Mouse (Mus musculus) forebrain, embryonic 12.5 days (tissue): ENCODE results near the gene Slc7a8. TPM values are rescaled to one million over a fixed set of nuclear protein-coding genes. Genes with fewer than 3 reads are reported as not detected.

Experiments
- ATAC-seq: fragments of 200-750 bp; cut with Nextera tagmentation; 2 replicates; pipeline ENCODE4 v1.8.0; 2017; ENCODE audit warnings: moderate TSS enrichment; ENCODE audit not compliant: low FRiP score
- H3K27ac ChIP-seq: fragments of 300-500 bp; sonication (generic); 2 replicates; pipeline ENCODE4 v1.5.1; 2016; ENCODE audit warnings: mild to moderate bottlenecking
- H3K27me3 ChIP-seq: fragments of 300-500 bp; sonication (generic); 2 replicates; pipeline ENCODE4 v1.6.1; 2016; ENCODE audit warnings: mild to moderate bottlenecking
- H3K36me3 ChIP-seq: fragments of 300-500 bp; sonication (generic); replicated peaks from 2 replicates; pipeline ENCODE4 v1.6.1; 2016; ENCODE audit warnings: mild to moderate bottlenecking
- H3K4me1 ChIP-seq: fragments of 300-500 bp; sonication (generic); 2 replicates; pipeline ENCODE4 v1.6.1; 2016
- H3K4me2 ChIP-seq: fragments of 300-500 bp; sonication (generic); 2 replicates; pipeline ENCODE4 v1.6.1; 2016; ENCODE audit warnings: mild to moderate bottlenecking, moderate library complexity
- H3K4me3 ChIP-seq: fragments of 300-500 bp; sonication (generic); replicated peaks from 2 replicates; pipeline ENCODE4 v1.5.1; 2016; ENCODE audit warnings: mild to moderate bottlenecking
- H3K9ac ChIP-seq: fragments of 300-500 bp; sonication (generic); 2 replicates; pipeline ENCODE4 v1.6.1; 2016; ENCODE audit warnings: mild to moderate bottlenecking
- H3K9me3 ChIP-seq: fragments of 300-500 bp; sonication (generic); 2 replicates; pipeline ENCODE4 v1.6.1; 2016
- WGBS: fragments of 180-500 bp; shearing (Covaris S2); methylation state at CpG from one replicate; pipeline ENCODE4 v1.1.7; 2016; 5-methylcytosine and 5-hydroxymethylcytosine counted together
- polyA plus RNA-seq: library from polyadenylated mRNA; unstranded; fragments of >200 nt; fragmentation: Nextera tagmentation; extraction: Ambion mirVana; gene quantifications from 2 replicates; pipeline ENCODE4 v1.2.1, GENCODE M21; 2016

Slc7a8 gene
- polyA plus RNA-seq, 1 experiment from 2014 or later = 2.7 TPM

DNA sequence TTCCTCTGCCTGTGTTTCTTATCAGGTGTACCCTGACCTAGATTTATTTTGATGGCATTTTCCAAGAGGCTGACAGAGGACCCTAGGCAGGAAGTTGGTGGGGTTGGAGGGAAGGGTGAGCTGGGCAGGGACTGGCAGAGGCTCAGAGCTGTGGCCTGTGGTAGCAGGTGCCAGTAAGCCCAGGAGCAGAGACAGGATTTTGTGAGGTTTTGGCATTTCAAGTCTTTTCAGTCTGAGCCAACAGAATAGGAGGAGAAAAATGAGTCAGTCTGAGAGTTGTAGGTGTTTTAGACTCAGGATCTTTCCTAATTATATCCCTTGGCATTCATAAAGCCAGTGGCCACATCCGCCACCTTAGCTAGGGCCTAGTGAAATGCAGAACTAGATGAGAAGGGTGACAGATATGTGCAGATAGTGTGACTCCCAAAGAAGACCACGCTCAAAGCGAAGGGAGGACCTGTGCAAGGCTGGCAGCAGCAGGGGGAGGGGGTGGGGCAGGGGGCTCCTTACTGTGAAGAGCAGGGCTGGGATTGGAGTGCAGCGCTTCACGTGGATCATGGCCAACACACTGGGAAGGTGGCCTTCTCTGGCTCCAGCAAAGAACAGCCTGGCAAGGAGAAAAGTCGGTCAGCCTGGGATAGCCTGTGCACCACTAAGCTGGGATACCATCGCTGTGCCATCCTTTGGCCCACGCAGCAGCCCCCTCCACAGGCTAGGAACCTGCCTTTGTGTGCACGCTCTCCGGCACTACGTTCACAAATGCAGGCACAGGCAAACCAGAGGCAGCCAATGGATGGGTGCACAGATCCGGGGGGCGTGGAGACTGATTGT, 52.7 kb downstream of the Slc7a8 start:
- Histone ChIP-seq H3K27ac (no peak overlapping the region), H3K36me3 (no peaks in the 10 kb centered on the region), H3K27me3 (no peaks in the 10 kb centered on the region), H3K9ac (no peak overlapping the region), H3K4me1 (0 out of 2 replicates have a peak, but pooled peaks cover 3% of the 10 kb centered on the region), H3K9me3 (no peaks in the 10 kb centered on the region), H3K4me2 (no peak overlapping the region), H3K4me3 (no peak overlapping the region)
- 63% methylated on average over 13 of the region's 13 CpGs for WGBS
- no peak for ATAC-seq

DNA sequence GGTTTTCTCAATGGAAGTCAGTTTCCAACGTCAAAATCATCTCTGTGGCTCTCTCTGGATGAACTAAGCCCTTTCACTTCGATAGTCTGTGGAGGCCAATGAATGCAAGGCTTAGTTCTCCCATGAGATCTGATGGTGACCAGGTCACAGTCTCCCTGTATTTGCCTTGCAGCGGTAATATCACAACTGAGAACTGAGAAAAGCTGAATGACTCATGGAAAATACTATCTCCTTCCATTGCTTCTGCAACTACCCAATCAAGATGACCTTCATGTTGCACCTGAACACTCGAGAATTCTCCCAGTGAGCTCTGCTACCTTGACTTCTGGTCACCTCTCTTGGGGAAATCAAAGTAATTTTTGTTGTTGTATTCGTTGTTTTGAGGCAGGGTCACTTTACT, 54.2 kb downstream of the Slc7a8 start:
- ATAC-seq = no peak
- WGBS = 79% methylated on average over 5 of the region's 5 CpGs
- Histone ChIP-seq H3K9ac (no peak overlapping the region), H3K36me3 (no peaks in the 10 kb centered on the region), H3K4me1 (no peaks in the 10 kb centered on the region), H3K9me3 (no peaks in the 10 kb centered on the region), H3K27ac (no peak overlapping the region), H3K4me3 (no peak overlapping the region), H3K4me2 (no peak overlapping the region), H3K27me3 (no peaks in the 10 kb centered on the region)

DNA sequence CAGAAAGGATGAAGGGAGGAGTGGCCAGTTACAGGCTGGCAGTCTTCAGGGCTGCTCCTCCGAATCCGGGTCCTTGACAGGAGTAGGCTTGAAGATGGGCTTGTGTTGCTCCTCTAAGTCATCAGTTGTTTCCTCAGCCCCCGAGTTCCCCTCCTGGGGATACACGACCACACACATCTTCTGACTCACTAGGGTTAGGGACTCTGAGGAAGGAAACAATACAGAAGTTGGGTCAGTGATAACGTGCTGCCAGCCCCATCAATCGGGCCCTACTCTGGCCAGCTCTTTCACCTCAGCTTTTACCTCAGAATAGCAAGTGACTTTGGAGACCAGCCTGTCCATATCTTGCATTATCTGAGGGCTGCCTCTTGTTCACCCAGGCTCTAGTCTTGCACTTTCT, 57.7 kb downstream of the Slc7a8 start:
- WGBS = 80% methylated on average over 6 of the region's 6 CpGs
- H3K27ac ChIP-seq = no peak overlapping the region
- no peak overlapping the region for H3K9ac ChIP-seq
- no peak overlapping the region for H3K4me2 ChIP-seq
- H3K36me3 ChIP-seq = no peaks in the 10 kb centered on the region
- no peaks in the 10 kb centered on the region for H3K4me1 ChIP-seq
- no peaks in the 10 kb centered on the region for H3K27me3 ChIP-seq
- no peak for ATAC-seq
- H3K9me3 ChIP-seq = no peaks in the 10 kb centered on the region
- no peak overlapping the region for H3K4me3 ChIP-seq

DNA sequence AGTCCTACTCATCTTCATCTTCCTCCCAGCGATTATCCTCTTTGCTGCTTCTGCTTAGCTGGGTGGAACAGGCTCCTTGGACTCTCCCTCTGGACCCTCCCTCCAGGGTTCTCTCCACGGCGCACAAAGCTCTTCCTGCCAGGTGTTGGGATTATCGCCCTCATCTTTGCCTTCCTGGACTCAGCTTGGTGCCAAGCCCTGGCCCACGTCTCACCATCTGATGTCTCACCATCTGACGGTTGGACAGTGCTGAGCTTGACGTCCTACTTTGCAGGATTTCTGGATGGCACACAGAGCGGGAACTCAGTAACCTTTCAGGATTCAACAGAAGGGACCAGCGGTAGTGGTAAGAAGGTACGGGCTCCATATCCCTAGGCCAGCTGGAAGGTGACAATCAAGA, 60.0 kb downstream of the Slc7a8 start:
- Histone ChIP-seq H3K4me3 (no peak overlapping the region), H3K4me1 (no peaks in the 10 kb centered on the region), H3K4me2 (no peak overlapping the region), H3K27me3 (no peaks in the 10 kb centered on the region), H3K9me3 (no peaks in the 10 kb centered on the region), H3K9ac (no peak overlapping the region), H3K36me3 (no peaks in the 10 kb centered on the region), H3K27ac (no peak overlapping the region)
- ATAC-seq = no peak
- WGBS = 83% methylated on average over 10 of the region's 10 CpGs

DNA sequence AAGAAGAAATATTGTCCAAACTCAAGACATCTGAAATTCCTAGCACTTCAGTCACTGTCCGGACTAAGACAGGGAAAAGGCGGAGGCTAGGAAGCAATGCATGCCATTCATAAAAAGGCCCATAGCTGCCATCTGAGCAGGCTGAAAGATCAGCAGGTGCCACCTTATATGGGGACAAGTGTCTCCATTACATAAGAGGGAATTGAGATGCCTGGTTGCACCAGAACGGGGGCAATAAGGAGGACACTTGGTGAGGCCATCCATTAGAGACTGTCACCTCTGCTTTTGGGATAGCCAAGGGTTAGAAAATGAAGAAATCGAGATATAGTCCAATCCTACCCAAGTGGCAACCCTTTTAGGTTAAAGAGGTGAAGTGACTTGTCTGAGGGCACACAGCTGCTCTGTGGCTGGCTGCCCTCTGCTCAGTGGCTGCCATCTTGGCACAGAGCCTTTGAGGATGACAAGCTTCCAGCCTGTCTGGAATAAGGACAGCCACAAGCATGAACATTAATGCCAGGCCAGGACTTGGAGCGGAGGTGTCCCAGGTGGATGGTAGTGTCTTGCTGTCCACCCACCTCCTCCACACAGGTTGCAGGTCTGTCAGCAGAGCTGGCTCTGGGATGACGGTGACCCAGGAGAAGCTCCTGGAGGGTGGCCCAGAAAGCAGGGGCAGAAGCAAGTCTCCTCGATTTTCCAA, 60.9 kb downstream of the Slc7a8 start:
- no peak for ATAC-seq
- Histone ChIP-seq H3K36me3 (no peaks in the 10 kb centered on the region), H3K9ac (no peak overlapping the region), H3K27me3 (no peaks in the 10 kb centered on the region), H3K4me2 (no peak overlapping the region), H3K9me3 (no peaks in the 10 kb centered on the region), H3K4me3 (no peak overlapping the region), H3K27ac (no peak overlapping the region), H3K4me1 (no peaks in the 10 kb centered on the region)
- 82% methylated on average over 7 of the region's 7 CpGs for WGBS

DNA sequence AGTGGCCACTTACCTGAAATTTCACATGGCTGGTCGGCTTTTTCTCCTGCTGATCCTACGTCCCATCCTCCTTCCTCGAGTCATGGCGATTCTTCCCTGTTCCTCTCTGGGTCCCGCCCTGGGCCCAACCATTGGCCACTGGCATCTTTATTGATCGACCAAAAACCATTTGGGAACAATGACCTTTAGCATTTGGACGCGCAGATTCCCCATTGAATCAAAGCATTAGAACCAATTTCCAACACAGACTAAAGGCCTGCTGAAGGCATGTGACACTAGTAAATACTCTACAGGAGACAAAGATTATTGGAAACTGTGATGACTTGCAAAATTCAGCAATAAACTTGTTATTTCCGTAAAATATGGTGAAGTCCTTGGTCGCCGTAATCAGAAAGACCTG, 61.7 kb downstream of the Slc7a8 start:
- Histone ChIP-seq H3K9ac (no peak overlapping the region), H3K4me2 (no peak overlapping the region), H3K4me3 (no peak overlapping the region), H3K4me1 (no peaks in the 10 kb centered on the region), H3K27me3 (peaks cover 2% of the 10 kb centered on the region; the same call in 1 of the 2 replicates), H3K36me3 (no peaks in the 10 kb centered on the region), H3K27ac (no peak overlapping the region), H3K9me3 (no peaks in the 10 kb centered on the region)
- WGBS = 91% methylated on average over 11 of the region's 11 CpGs
- no peak for ATAC-seq

DNA sequence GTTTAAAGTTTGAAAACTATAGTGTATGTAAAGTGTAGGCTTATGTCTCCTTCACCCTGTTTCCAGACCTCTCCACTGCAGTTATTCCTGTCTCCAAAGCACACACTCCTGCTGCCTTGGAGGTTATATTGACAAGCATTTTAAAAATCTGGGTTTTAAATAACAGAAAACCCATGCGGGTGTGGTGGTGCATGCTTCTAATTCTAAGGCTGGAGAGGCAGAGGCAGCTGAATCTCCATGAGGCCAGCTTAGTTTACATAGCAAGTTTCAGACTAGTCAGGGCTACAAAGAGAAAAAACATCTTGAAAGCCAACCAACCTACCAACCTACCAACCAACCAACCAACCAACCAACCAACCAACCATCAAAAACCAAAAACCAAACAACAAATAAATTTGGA, 66.3 kb downstream of the Slc7a8 start:
- Histone ChIP-seq H3K27ac (no peak overlapping the region), H3K27me3 (peaks cover 11% of the 10 kb centered on the region; the same call in 1 of the 2 replicates), H3K4me3 (no peak overlapping the region), H3K36me3 (no peaks in the 10 kb centered on the region), H3K4me2 (peak overlapping the region; percentile 65; the same call in 1 of the 2 replicates), H3K9ac (no peak overlapping the region), H3K4me1 (peaks cover 9% of the 10 kb centered on the region), H3K9me3 (no peaks in the 10 kb centered on the region)
- no peak for ATAC-seq
- 86% methylated on average over 1 of the region's 1 CpGs for WGBS

DNA sequence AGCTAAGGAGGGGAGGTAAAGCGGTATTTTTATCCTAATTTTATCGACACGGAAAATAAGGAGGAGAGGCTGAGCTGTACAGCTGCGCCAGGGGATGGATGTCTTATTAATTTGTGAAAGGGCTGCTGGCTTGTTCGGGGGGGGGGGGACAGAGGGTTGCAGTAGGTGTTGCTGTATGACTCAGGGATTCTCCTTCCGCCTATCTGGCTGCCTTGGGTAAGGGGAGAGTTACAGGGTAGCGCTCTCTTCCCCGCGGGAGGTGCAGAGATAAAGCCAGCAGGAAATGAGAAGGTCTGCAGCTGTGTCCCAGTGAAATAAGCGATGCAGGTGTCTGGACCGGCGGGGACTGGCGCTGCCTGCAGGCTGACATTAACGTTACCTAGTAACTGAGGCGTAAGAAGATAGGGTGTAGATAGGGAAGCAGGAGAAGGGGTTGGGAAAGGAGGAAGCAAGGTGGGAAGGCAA, 67.1 kb downstream of the Slc7a8 start:
- Histone ChIP-seq H3K27me3 (peaks cover 11% of the 10 kb centered on the region; the same call in 1 of the 2 replicates), H3K36me3 (no peaks in the 10 kb centered on the region), H3K4me2 (peak overlapping the region; percentile 65), H3K9me3 (no peaks in the 10 kb centered on the region), H3K4me1 (peaks cover 9% of the 10 kb centered on the region), H3K9ac (peak overlapping the region; percentile 53), H3K4me3 (peak overlapping the region; percentile 37), H3K27ac (0 out of 2 replicates have a peak overlapping the region, but pooled peaks have one; percentile 13)
- WGBS = under 1% methylated on average over 15 of the region's 15 CpGs
- ATAC-seq = peak; percentile 56

DNA sequence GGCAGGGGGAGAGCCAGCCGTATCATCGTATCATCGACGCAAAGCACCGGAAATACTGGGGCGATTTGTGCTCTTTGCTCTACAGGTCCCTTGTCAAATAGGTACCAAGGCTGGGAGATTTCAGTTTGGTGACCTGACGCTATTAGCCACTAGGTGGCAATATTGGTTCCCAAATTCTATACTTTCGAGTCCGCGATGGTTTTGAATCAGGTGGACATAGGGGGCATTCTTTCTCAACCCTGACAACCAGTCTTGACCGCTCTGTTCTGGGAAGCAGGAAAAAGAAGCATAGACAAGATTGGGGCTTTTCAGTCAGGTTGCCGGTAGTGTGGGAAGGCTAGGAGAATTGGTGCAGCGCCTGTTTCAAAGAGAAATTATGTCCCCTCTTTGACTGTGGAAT, 67.6 kb downstream of the Slc7a8 start:
- Histone ChIP-seq H3K27ac (no peak overlapping the region), H3K9ac (peak overlapping the region; percentile 53), H3K4me3 (peak overlapping the region; percentile 37), H3K4me2 (peak overlapping the region; percentile 65), H3K27me3 (peaks cover 11% of the 10 kb centered on the region; the same call in 1 of the 2 replicates), H3K36me3 (no peaks in the 10 kb centered on the region), H3K4me1 (peaks cover 9% of the 10 kb centered on the region), H3K9me3 (no peaks in the 10 kb centered on the region)
- 1% methylated on average over 13 of the region's 13 CpGs for WGBS
- peak; percentile 57 for ATAC-seq

DNA sequence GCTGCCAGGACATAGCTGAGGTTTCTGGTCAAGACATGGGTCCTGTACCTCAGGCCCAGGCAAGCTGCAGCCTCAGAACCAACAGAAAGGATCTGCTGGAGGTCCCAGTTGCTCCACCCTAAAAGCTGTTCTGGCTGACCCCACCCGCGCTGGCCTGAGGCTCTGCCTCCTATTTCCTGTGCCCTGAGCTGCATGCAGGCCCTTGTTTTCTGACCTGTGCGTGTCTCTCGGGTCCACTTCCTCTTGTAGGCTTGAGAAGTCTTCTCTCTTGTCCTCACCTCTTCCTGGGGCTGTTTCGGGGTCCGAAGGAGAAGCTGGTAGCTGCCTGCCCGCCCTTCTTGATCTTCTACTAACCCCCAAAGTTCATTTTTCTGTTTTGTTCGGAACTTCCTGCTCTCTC, 68.9 kb downstream of the Slc7a8 start:
- ATAC-seq = no peak
- H3K9me3 ChIP-seq = no peaks in the 10 kb centered on the region
- no peak overlapping the region for H3K27ac ChIP-seq
- H3K4me1 ChIP-seq = peaks cover 9% of the 10 kb centered on the region
- H3K27me3 ChIP-seq = peaks cover 11% of the 10 kb centered on the region; the same call in 1 of the 2 replicates
- H3K4me2 ChIP-seq = no peak overlapping the region
- H3K4me3 ChIP-seq = no peak overlapping the region
- no peak overlapping the region for H3K9ac ChIP-seq
- no peaks in the 10 kb centered on the region for H3K36me3 ChIP-seq
- 80% methylated on average over 8 of the region's 8 CpGs for WGBS

DNA sequence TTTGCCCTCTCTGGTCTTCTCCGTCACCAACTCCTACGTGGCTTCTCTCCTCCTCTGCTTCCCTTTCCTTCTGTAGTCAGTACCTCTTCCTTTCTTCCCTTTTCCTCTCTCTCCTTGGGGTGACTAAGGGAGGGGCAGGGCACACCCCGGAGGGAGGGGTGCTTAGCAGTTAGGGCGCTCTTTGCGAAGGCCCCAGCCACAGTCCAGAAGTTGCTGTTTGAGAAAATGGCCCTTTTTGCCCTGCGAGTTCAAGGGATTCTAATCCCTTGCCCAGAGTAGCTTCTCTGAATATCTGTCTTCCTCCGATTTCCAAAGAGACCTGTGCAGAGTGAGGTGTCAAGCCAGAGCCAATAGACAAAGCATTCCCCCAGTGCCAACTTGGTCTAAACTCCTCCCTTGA, 69.7 kb downstream of the Slc7a8 start, which contains the start of gene Cebpe:
TSS of gene Cebpe (minus strand) at position 101 of the 400 bp plus-strand sequence.
- no peak within 1 kb of the TSS for H3K4me2 ChIP-seq
- no peak for ATAC-seq
- no peak within 1 kb of the TSS for H3K4me3 ChIP-seq

DNA sequence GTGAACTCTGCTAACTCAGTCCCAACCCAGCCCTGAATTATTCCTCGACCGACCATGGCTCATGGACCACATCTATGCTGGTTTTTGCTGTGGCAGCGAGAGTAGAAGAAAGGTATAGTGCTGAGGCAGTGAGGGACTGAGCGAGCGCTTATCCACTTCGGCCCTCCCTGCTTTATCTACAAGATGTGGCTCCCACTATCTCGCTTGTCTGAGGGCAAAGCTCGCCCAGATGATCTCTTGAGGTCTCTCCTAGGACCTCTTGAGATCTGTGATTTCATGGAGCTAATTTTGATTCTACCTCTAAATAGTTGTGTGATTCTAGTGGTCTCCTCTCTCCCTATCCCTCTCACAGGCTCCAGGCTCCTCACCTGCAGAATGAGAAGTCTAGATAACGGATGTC, 72.7 kb downstream of the Slc7a8 start:
- H3K4me3 ChIP-seq = no peak overlapping the region
- H3K27ac ChIP-seq = no peak overlapping the region
- H3K9me3 ChIP-seq = no peaks in the 10 kb centered on the region
- no peaks in the 10 kb centered on the region for H3K4me1 ChIP-seq
- no peaks in the 10 kb centered on the region for H3K36me3 ChIP-seq
- H3K27me3 ChIP-seq = peaks cover 4% of the 10 kb centered on the region; the same call in 1 of the 2 replicates
- no peak overlapping the region for H3K4me2 ChIP-seq
- no peak overlapping the region for H3K9ac ChIP-seq
- WGBS = 89% methylated on average over 9 of the region's 9 CpGs
- ATAC-seq = no peak

More for the DNA sequence above, 69.7 kb downstream of the Slc7a8 start, which contains the start of gene Cebpe:
- Histone ChIP-seq H3K27ac (no peak within 1 kb of the TSS), H3K4me1 (peaks cover 9% of the 10 kb centered on the region), H3K9ac (no peak within 1 kb of the TSS), H3K9me3 (no peaks in the 10 kb centered on the region), H3K36me3 (no peaks in the 10 kb centered on the region), H3K27me3 (peaks cover 11% of the 10 kb centered on the region; the same call in 1 of the 2 replicates)
- 90% methylated on average over 7 of the region's 7 CpGs for WGBS
